Mouse (Mus musculus) cerebral cortex, adult 2 months (tissue): Measurements from ENCODE around the gene Scn10a.

Source experiments
- WGBS: fragments of 180-500 bp; shearing (Covaris S2); methylation state at CpG from one replicate; pipeline ENCODE4 v1.1.7; 2018; 5-methylcytosine and 5-hydroxymethylcytosine counted together

Gene Scn10a

DNA sequence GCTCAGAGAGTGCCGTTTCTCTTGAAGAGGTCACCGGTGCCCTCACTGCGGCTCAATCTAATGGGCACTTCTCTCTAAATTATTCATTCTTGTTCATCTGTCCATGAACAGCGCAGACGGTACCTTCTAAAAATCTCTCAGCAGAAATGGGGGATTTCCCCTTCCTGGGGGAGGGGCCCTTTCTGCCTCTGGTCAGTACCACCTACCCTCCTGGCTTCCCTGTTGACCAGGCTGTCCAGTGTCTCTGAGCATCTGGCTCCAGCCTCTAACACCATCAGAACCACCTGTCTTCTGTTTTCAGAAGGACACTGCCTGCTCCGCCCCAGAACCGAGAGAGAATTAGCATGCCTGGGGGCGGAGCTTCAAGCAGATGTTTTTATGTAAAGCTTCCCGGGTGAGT, 143.4 kb downstream of the Scn10a start:
- WGBS: 68% methylated on average over 9 of the region's 9 CpGs

DNA sequence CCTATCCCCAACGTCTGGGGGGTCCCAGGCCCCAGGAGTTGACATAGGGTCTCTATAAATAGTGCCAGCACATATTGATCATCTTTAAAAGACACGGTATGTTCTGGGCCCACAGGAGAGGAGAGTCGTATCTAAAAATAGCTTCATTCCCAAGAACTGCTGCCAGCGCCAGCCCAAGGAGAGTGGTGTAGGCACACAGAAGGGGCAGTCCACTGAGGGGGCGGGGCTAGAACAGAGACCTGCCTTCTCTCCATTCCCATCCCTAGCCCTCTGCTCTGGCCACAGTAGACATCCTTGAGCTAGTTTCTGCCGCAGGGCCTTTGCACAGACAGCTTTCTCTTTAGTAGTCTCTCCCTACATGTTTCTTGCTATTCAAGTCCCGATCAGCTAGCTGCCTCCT, 144.8 kb downstream of the Scn10a start:
- 76% methylated on average over 7 of the region's 7 CpGs for WGBS

DNA sequence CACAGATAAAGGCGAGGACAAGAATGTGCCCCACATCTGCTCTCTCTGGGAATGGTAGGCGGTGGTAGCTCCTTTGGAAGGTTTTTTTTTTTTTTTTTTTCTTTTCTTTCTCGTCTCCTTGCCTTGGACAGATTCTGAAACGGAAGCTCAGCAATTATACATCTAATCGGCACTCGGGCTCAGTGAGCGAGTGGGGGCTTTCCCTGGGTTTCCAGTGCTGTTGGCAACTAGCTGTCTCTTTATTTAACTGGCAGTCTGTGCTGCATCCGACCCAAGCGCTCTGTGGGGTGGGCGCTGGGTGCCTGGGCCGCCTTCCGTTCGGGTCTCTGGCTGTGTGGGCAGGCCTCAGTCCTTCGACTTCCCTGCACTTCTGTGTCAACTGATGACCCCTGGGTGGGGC, 146.1 kb downstream of the Scn10a start:
- WGBS: 48% methylated on average over 14 of the region's 14 CpGs

DNA sequence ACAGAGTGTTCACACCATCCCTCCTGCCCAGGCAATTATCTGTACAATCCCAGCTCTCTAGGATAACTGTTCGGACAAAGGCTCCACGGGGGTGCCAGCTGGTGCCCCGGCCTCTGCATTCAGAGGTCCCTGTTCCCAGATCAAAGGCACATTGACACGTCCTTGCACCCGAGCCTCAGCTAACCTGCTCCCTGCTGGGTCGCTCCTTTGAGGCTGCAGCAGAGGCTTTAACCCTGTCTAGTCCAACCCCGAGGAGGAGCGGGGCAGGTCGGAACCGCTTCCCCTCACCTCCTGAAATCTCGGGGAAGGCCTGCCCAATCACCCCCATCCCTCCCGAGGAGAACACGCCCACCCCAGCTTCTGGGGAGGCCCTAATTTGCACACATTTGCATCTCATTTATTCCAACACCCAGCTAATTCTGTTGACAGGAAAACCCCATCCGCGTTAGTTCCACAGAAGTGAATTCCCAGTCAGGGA, 147.7 kb downstream of the Scn10a start:
- 17% methylated on average over 15 of the region's 15 CpGs for WGBS

DNA sequence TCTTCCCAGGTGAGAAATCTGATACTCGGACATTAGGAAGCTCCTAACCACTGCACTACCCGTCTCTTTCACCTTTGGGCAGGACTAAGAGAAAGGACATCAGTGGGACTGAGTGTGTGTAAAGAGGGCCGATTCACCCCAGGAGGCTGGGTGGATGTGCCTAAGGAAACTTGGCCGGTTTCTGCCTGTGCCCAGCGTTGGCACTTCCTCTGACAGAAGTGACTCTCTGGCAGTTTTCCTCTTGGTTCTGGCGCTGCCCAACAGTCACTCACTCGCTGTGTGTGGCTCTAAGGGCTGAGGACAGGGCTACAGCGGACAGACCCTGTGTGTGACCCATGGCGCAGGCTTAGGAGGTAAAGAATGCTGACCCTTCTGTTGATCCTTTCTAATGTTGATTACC, 148.5 kb downstream of the Scn10a start:
- WGBS: 41% methylated on average over 9 of the region's 9 CpGs

DNA sequence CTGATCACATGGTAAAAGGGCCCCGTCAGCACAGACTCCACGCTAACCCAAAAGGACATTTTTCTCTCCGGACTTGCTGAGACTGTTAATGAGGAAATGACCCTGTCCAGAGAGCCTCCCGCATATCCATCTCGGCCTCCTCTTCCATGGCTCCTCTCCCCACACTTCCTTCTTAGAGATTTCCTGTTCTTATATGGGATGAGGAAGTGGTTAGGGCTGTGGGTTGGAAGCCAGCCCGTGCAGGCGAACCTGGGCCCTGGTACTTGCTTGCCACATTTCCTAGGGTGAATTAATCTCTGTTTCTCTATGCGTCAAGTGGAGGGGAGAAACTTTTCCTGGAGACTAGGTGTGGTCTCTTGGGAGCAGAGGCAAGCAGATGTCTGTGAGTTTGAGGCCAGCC, 150.4 kb downstream of the Scn10a start:
- 84% methylated on average over 8 of the region's 8 CpGs for WGBS

DNA sequence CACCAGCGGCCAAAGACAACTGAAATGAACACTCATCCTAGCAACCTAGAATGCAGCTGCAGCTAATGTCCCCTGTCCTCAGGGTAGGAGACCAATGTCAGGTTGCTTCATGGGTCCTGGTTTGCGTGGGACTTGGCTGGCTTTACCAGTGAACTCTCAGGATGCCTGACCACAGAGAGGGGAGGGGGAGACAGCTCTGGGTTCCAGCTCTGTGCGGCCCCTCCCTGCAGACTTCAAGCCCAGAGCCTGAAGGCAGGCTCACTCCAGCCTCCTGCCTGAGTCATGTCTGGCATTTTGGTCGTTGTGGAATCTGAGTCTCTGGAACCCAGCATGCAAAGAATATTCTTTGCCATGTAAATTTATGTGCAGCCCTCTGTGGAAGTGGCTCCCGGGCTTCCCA, 151.3 kb downstream of the Scn10a start:
- 55% methylated on average over 5 of the region's 5 CpGs for WGBS

DNA sequence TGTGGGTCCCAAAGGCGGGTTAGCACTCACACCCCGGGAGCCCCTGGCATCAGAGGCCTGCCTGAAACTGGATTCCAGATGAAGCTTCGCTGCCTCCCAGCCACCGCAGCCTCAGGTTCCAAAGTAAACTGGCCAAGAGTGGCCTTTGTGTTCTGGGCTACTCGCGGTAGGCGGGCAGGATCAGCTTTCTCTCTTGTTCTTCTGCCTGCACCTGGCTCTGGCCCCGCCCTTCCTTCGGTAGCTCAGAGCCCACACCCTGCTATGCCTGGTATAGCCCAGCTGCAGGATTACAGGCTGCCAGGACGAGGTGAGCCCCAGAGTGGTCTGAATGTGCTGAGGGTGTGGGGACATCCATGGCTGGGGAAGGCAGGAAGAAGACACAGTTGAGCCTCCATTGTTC, 152.9 kb downstream of the Scn10a start:
- 52% methylated on average over 10 of the region's 10 CpGs for WGBS

DNA sequence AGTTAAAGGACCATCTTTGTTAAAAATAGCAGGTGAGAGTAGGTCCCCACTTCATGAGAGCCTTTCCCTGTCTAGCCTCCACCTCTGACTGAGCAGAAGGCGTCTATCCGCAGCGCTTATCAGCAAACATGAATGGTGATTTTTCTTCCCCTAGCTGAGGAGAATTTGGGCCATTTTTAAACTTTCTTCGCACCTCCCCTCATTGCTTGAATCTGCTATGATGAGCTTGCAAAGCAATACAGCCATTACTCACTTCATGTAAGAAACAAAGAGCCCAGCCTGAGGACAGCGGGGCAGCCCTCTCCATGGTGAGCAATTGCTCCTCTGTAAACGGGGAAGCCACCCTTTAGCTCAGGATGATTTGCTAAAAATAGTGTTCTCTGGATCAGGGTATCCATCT, 154.3 kb downstream of the Scn10a start:
- 57% methylated on average over 6 of the region's 6 CpGs for WGBS

DNA sequence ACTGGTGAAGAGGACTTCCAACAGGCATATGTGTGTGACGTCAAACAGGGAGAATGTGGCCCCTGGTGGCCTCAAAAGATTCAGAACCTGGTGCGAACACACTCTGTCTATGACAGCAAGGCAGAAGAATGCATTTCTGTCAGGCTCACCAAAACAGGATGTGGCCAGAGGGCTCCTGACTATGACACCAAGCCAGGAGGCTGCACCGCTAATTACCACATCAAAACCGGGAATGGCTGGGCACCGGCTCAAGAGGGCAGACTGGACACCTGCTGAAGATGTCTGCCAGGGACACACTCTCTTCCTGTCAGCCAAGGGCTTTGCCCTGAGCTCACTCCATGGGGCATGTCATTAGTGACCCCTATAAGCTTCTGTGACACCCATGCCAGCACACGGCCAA, 155.5 kb downstream of the Scn10a start:
- 56% methylated on average over 6 of the region's 6 CpGs for WGBS

DNA sequence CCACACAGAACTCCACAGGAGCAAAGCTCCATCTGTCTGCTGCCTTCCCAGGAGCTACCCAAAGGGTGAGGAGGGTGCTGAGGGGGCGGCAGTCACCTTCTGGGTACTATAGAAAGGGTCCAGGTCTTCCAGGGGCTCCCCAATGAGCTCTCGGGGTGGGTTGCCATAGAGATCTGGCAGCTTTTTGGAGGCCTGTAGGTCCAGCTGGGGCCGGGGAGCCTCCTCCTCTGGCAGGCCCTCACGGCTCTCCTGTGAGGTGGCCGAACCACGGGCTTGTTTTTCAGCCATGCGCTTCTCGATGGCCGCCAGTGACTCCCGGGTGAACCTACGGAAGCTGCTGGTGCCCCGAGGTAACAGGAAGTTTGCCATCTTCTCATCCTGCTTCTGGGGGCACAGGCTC, 156.9 kb downstream of the Scn10a start:
- 58% methylated on average over 12 of the region's 12 CpGs for WGBS

DNA sequence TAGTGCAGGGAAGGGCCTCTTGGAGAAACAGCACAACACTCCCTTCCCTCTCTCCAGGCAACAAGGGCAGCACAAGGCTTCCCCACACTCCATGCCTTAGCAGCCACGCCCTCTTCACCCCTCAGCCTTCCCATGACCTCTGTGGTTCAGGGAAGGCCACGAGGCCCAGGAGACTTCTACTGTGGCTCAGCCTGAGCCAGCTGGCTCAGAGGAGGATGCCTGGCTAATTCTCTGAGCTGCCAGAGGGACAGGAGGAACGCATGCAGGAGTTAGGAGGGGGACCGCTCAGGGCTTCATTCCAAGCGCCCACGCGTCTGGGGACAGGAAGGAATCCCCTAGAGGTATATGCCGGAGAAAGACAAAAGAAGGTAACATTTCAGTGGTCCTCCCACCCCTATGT, 157.4 kb downstream of the Scn10a start:
- 45% methylated on average over 8 of the region's 8 CpGs for WGBS

DNA sequence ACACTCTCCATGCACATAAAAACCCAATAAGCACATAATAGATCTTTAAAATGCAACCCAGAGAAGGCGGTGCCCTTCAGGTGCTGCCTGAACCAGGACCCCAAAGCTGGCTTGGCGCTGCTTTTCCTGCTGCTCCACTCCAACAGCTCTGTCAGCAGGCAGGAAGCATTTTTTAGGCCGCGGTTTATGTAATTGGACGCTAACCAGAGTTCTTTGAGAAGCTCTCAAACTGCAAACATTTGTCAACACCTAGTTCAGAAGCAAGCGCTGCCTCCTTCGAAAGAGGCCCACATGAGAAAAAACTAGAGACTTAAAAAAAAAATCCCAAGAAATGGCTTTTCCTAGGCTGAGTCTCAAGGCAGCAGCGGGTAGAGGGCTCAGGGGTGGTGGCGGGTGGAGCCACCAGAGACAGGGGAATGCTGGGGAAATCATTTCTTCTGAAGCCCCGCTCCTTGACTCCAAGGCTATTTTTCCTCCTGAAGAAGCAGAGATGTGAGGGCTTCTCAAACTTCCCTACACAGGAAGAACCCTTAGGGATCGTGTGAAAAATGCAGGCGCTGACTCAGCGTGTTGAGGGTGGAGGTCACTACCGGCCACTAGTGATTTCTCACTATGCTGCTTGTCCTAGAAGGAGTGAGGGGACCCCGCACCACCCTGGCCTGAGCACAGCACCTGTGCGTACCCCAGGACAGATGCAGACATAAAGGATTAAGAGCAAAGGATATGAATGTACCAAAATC, 159.4 kb downstream of the Scn10a start:
- WGBS: 59% methylated on average over 16 of the region's 16 CpGs
